Comparison of ENCODE assay signal across 8 mouse cellular contexts in genomic region chr7:81858236-81858635, GRCm38 (mm10). TPM values are rescaled to one million over a fixed set of nuclear protein-coding genes. Genes with fewer than 3 reads are reported as not detected.
A peak's percentile ranks its signal among the peaks of the same experiment; 100 is the strongest.
DNase-seq lines count a peak whose midpoint lies in the region; ATAC-seq lines count a peak whose summit lies in the region.

No protein-coding gene starts in this region.

- 6% methylated on average over 9 of the region's 9 CpGs for WGBS in kidney, embryonic 16.5 days
- 4% methylated on average over 9 of the region's 9 CpGs for WGBS in embryonic facial prominence, embryonic 10.5 days
- 15% methylated on average over 9 of the region's 9 CpGs for WGBS in intestine, embryonic 15.5 days
- WGBS in neural tube, embryonic 13.5 days: 5% methylated on average over 9 of the region's 9 CpGs

- no peaks in the 10 kb centered on the region for H3K9me3 ChIP-seq in kidney, embryonic 16.5 days (ENCODE audit: low read length)
- H3K9me3 ChIP-seq in embryonic facial prominence, embryonic 10.5 days: no peaks in the 10 kb centered on the region
- H3K9me3 ChIP-seq in intestine, embryonic 15.5 days: no peaks in the 10 kb centered on the region
- no peaks in the 10 kb centered on the region for H3K9me3 ChIP-seq in neural tube, embryonic 13.5 days

- H3K36me3 ChIP-seq in kidney, embryonic 16.5 days (ENCODE audit: insufficient read depth, low read length): no peaks in the 10 kb centered on the region
- no peaks in the 10 kb centered on the region for H3K36me3 ChIP-seq in embryonic facial prominence, embryonic 10.5 days (replicated peaks)
- H3K36me3 ChIP-seq in intestine, embryonic 15.5 days: no peaks in the 10 kb centered on the region
- H3K36me3 ChIP-seq in neural tube, embryonic 13.5 days: no peaks in the 10 kb centered on the region

- H3K9ac ChIP-seq in kidney, embryonic 16.5 days (replicated peaks; ENCODE audit: low read length): 0 out of 2 replicates have a peak overlapping the region, but pooled peaks have one; percentile 6
- H3K9ac ChIP-seq in intestine, embryonic 15.5 days: no peak overlapping the region
- peak overlapping the region; percentile 82 for H3K9ac ChIP-seq in neural tube, embryonic 13.5 days

- H3K4me1 ChIP-seq in kidney, embryonic 16.5 days (ENCODE audit: insufficient read depth, low read length): peaks cover 17% of the 10 kb centered on the region
- peaks cover 41% of the 10 kb centered on the region for H3K4me1 ChIP-seq in embryonic facial prominence, embryonic 10.5 days
- H3K4me1 ChIP-seq in intestine, embryonic 15.5 days (replicated peaks): peaks cover 15% of the 10 kb centered on the region
- peaks cover 31% of the 10 kb centered on the region for H3K4me1 ChIP-seq in neural tube, embryonic 13.5 days (replicated peaks)

- no peak for ATAC-seq in kidney, embryonic 16.5 days (ENCODE audit: low FRiP score, low TSS enrichment)
- no peak for ATAC-seq in intestine, embryonic 15.5 days
- 0 out of 2 replicates have a peak, but pooled peaks have one; percentile 8 for ATAC-seq in neural tube, embryonic 13.5 days (ENCODE audit: low read depth)

- H3K4me2 ChIP-seq in kidney, embryonic 16.5 days (replicated peaks; ENCODE audit: low read depth, low read length): peak overlapping the region; percentile 91
- H3K4me2 ChIP-seq in intestine, embryonic 15.5 days (replicated peaks): peak overlapping the region; percentile 97
- peak overlapping the region; percentile 98 for H3K4me2 ChIP-seq in neural tube, embryonic 13.5 days

- H3K27me3 ChIP-seq in kidney, embryonic 16.5 days (ENCODE audit: insufficient read depth, low read length): peaks cover 16% of the 10 kb centered on the region; the same call in 1 of the 2 replicates
- peaks cover 70% of the 10 kb centered on the region for H3K27me3 ChIP-seq in embryonic facial prominence, embryonic 10.5 days (replicated peaks; ENCODE audit: low read depth, poor library complexity, severe bottlenecking)
- H3K27me3 ChIP-seq in intestine, embryonic 15.5 days (replicated peaks): peaks cover 31% of the 10 kb centered on the region
- H3K27me3 ChIP-seq in neural tube, embryonic 13.5 days: peaks cover 24% of the 10 kb centered on the region

- no peak for DNase-seq in kidney, postnatal 36 days
- no peak for DNase-seq in embryonic facial prominence, embryonic 10.5 days (ENCODE audit: low spot score)
- DNase-seq in Muller cell, postnatal 12 days (ENCODE audit: inconsistent ontology term): no peak
- DNase-seq in cerebellum, postnatal 25 days: no peak
- DNase-seq in right cerebral cortex, postnatal 4 days: no peak

- no peak overlapping the region for H3K27ac ChIP-seq in kidney, embryonic 16.5 days (ENCODE audit: low read length)
- H3K27ac ChIP-seq in embryonic facial prominence, embryonic 10.5 days (replicated peaks): 0 out of 2 replicates have a peak overlapping the region, but pooled peaks have one; percentile 80
- no peak overlapping the region for H3K27ac ChIP-seq in intestine, embryonic 15.5 days
- no peak overlapping the region for H3K27ac ChIP-seq in neural tube, embryonic 13.5 days (replicated peaks)

- peak overlapping the region; percentile 70; the same call in 1 of the 2 replicates for H3K4me3 ChIP-seq in kidney, embryonic 16.5 days (ENCODE audit: low read length)
- peak overlapping the region; percentile 80 for H3K4me3 ChIP-seq in embryonic facial prominence, embryonic 10.5 days
- H3K4me3 ChIP-seq in intestine, embryonic 15.5 days (replicated peaks): no peak overlapping the region
- 0 out of 2 replicates have a peak overlapping the region, but pooled peaks have one; percentile 64 for H3K4me3 ChIP-seq in neural tube, embryonic 13.5 days

RNA-seq across cellular contexts. Expression of gene Tm6sf1, which starts 0.6 kb away (rescaled TPM):
- polyA plus RNA-seq in kidney, embryonic 16.5 days (2015; fragmentation: Nextera tagmentation; extraction: Ambion mirVana): 13.2 and 14.3 TPM in 2 replicates
- polyA plus RNA-seq in embryonic facial prominence, embryonic 10.5 days (2016; fragmentation: Nextera tagmentation; extraction: Ambion mirVana): 10.7 and 12.2 TPM in 2 replicates
- 16.1 and 17.2 TPM in 2 replicates for polyA plus RNA-seq in intestine, embryonic 15.5 days (2015; fragmentation: Nextera tagmentation; extraction: Ambion mirVana)
- 13.4 TPM in 2 replicates for polyA plus RNA-seq in neural tube, embryonic 13.5 days (2015; fragmentation: Nextera tagmentation; extraction: Ambion mirVana)

RNA-seq across cellular contexts. Expression of gene Gm10160, which starts 2.6 kb away (rescaled TPM):
- polyA plus RNA-seq in kidney, embryonic 16.5 days (2015; fragmentation: Nextera tagmentation; extraction: Ambion mirVana): not detected in 2 replicates
- polyA plus RNA-seq in embryonic facial prominence, embryonic 10.5 days (2016; fragmentation: Nextera tagmentation; extraction: Ambion mirVana): not detected in 2 replicates
- not detected in 2 replicates for polyA plus RNA-seq in intestine, embryonic 15.5 days (2015; fragmentation: Nextera tagmentation; extraction: Ambion mirVana)
- not detected in 2 replicates for polyA plus RNA-seq in neural tube, embryonic 13.5 days (2015; fragmentation: Nextera tagmentation; extraction: Ambion mirVana)

RNA-seq across cellular contexts. Expression of gene Btbd1, which starts 29.0 kb away (rescaled TPM):
- polyA plus RNA-seq in kidney, embryonic 16.5 days (2015; fragmentation: Nextera tagmentation; extraction: Ambion mirVana): 52.1 and 62.1 TPM in 2 replicates
- polyA plus RNA-seq in embryonic facial prominence, embryonic 10.5 days (2016; fragmentation: Nextera tagmentation; extraction: Ambion mirVana): 56.2 and 58.9 TPM in 2 replicates
- polyA plus RNA-seq in intestine, embryonic 15.5 days (2015; fragmentation: Nextera tagmentation; extraction: Ambion mirVana): 57.4 and 60.0 TPM in 2 replicates
- polyA plus RNA-seq in neural tube, embryonic 13.5 days (2015; fragmentation: Nextera tagmentation; extraction: Ambion mirVana): 97.1 and 102 TPM in 2 replicates
